Mouse (Mus musculus) hindbrain, embryonic 13.5 days (tissue): ENCODE measurements around the gene Gab2. TPM values are rescaled to one million over a fixed set of nuclear protein-coding genes. Genes with fewer than 3 reads are reported as not detected.
A peak's percentile ranks its signal among the peaks of the same experiment; 100 is the strongest.

ENCODE experiments used
- ATAC-seq: fragments of 200-750 bp; cut with Nextera tagmentation; 2 replicates; pipeline ENCODE4 v1.8.0; 2017; ENCODE audit warnings: moderate TSS enrichment; ENCODE audit not compliant: low FRiP score
- H3K27ac ChIP-seq: fragments of 300-500 bp; sonication (generic); 2 replicates; pipeline ENCODE4 v1.5.1; 2015; ENCODE audit warnings: inconsistent platforms, mild to moderate bottlenecking, moderate library complexity
- H3K27me3 ChIP-seq: fragments of 300-500 bp; sonication (generic); 2 replicates; pipeline ENCODE4 v1.6.1; 2015; ENCODE audit warnings: mild to moderate bottlenecking, inconsistent platforms
- H3K36me3 ChIP-seq: fragments of 300-500 bp; sonication (generic); 2 replicates; pipeline ENCODE4 v1.6.1; 2015; ENCODE audit warnings: mild to moderate bottlenecking, inconsistent platforms
- H3K4me1 ChIP-seq: fragments of 300-500 bp; sonication (generic); replicated peaks from 2 replicates; pipeline ENCODE4 v1.6.1; 2015; ENCODE audit warnings: inconsistent platforms
- H3K4me2 ChIP-seq: fragments of 300-500 bp; sonication (generic); 2 replicates; pipeline ENCODE4 v1.6.1; 2015; ENCODE audit warnings: inconsistent platforms, mild to moderate bottlenecking, moderate library complexity
- H3K4me3 ChIP-seq: fragments of 300-500 bp; sonication (generic); 2 replicates; pipeline ENCODE4 v1.5.1; 2015; ENCODE audit warnings: mild to moderate bottlenecking, inconsistent platforms
- H3K9ac ChIP-seq: fragments of 300-500 bp; sonication (generic); 2 replicates; pipeline ENCODE4 v1.6.1; 2015; ENCODE audit warnings: mild to moderate bottlenecking, inconsistent platforms
- H3K9me3 ChIP-seq: fragments of 300-500 bp; sonication (generic); 2 replicates; pipeline ENCODE4 v1.6.1; 2016; ENCODE audit warnings: inconsistent platforms
- WGBS: fragments of 180-500 bp; shearing (Covaris S2); methylation state at CpG from one replicate; pipeline ENCODE4 v1.1.7; 2015; 5-methylcytosine and 5-hydroxymethylcytosine counted together
- polyA plus RNA-seq: library from polyadenylated mRNA; unstranded; fragments of >200 nt; fragmentation: Nextera tagmentation; extraction: Ambion mirVana; gene quantifications from 2 replicates; pipeline ENCODE4 v1.2.1, GENCODE M21; 2015

Gene Gab2
- 15.9 and 16.9 TPM in 2 replicates for polyA plus RNA-seq

- Histone ChIP-seq H3K4me1 (peaks cover 15% of the 10 kb centered on the region), H3K27me3 (no peaks in the 10 kb centered on the region), H3K4me2 (peak within 1 kb of the TSS; percentile 72), H3K4me3 (peak within 1 kb of the TSS; percentile 94), H3K9me3 (no peaks in the 10 kb centered on the region), H3K27ac (peak within 1 kb of the TSS; percentile 91), H3K9ac (peak within 1 kb of the TSS; percentile 95), H3K36me3 (no peaks in the 10 kb centered on the region)
- ATAC-seq, result peak; percentile 83
- WGBS, result 0% methylated on average over 59 of the region's 83 CpGs
Measured at GRCm38 (mm10) chr7:97081242-97081958, at the start of gene Gab2. TSS of gene Gab2 (plus strand) at chr7:97081586.

- Histone ChIP-seq H3K36me3 (no peaks in the 10 kb centered on the region), H3K4me3 (no peak overlapping the region), H3K9ac (no peak overlapping the region), H3K27ac (no peak overlapping the region), H3K27me3 (no peaks in the 10 kb centered on the region), H3K4me1 (no peaks in the 10 kb centered on the region), H3K4me2 (no peak overlapping the region), H3K9me3 (no peaks in the 10 kb centered on the region)
- 75% methylated on average over 2 of the region's 2 CpGs for WGBS
- ATAC-seq, result no peak
Measured at GRCm38 (mm10) chr7:97032412-97032811, 49.0 kb upstream of the Gab2 start.

- H3K9me3 ChIP-seq, result no peaks in the 10 kb centered on the region
Measured at GRCm38 (mm10) chr7:97039641-97040040, 41.7 kb upstream of the Gab2 start.

GRCm38 (mm10) chr7:97041868-97042449 is 39.4 kb upstream of the Gab2 start:
- no peak for ATAC-seq
- H3K4me2 ChIP-seq, result no peak overlapping the region
- H3K4me1 ChIP-seq, result no peaks in the 10 kb centered on the region
- H3K9ac ChIP-seq, result no peak overlapping the region
- H3K36me3 ChIP-seq, result peaks cover 9% of the 10 kb centered on the region; the same call in 1 of the 2 replicates
- no peaks in the 10 kb centered on the region for H3K27me3 ChIP-seq
- H3K27ac ChIP-seq, result no peak overlapping the region
- no peaks in the 10 kb centered on the region for H3K9me3 ChIP-seq
- no peak overlapping the region for H3K4me3 ChIP-seq
- WGBS, result 92% methylated on average over 6 of the region's 6 CpGs

More at GRCm38 (mm10) chr7:97039641-97040040, 41.7 kb upstream of the Gab2 start:
- Histone ChIP-seq H3K4me3 (no peak overlapping the region), H3K36me3 (0 out of 2 replicates have a peak, but pooled peaks cover 6% of the 10 kb centered on the region), H3K27me3 (no peaks in the 10 kb centered on the region), H3K4me1 (no peaks in the 10 kb centered on the region), H3K4me2 (no peak overlapping the region), H3K27ac (no peak overlapping the region), H3K9ac (no peak overlapping the region)
- ATAC-seq, result no peak
- WGBS, result 71% methylated on average over 4 of the region's 4 CpGs

GRCm38 (mm10) chr7:97042981-97043380 is 38.4 kb upstream of the Gab2 start:
- H3K4me2 ChIP-seq, result no peak overlapping the region
- no peak overlapping the region for H3K4me3 ChIP-seq
- ATAC-seq, result no peak
- 90% methylated on average over 1 of the region's 1 CpGs for WGBS
- no peaks in the 10 kb centered on the region for H3K4me1 ChIP-seq
- H3K36me3 ChIP-seq, result peaks cover 12% of the 10 kb centered on the region; the same call in 1 of the 2 replicates
- H3K27ac ChIP-seq, result no peak overlapping the region
- no peaks in the 10 kb centered on the region for H3K27me3 ChIP-seq
- no peak overlapping the region for H3K9ac ChIP-seq
- no peaks in the 10 kb centered on the region for H3K9me3 ChIP-seq

GRCm38 (mm10) chr7:97060966-97061365 is 20.4 kb upstream of the Gab2 start:
- H3K9me3 ChIP-seq, result no peaks in the 10 kb centered on the region
- WGBS, result 95% methylated on average over 2 of the region's 2 CpGs

GRCm38 (mm10) chr7:97071512-97071911 is 9.9 kb upstream of the Gab2 start:
- WGBS, result 90% methylated on average over 3 of the region's 3 CpGs
- ATAC-seq, result no peak
- Histone ChIP-seq H3K4me2 (no peak overlapping the region), H3K36me3 (no peaks in the 10 kb centered on the region), H3K27me3 (no peaks in the 10 kb centered on the region), H3K4me1 (no peaks in the 10 kb centered on the region), H3K9ac (no peak overlapping the region), H3K4me3 (no peak overlapping the region), H3K27ac (no peak overlapping the region), H3K9me3 (no peaks in the 10 kb centered on the region)

More at GRCm38 (mm10) chr7:97060966-97061365, 20.4 kb upstream of the Gab2 start:
- H3K27ac ChIP-seq, result no peak overlapping the region
- H3K4me1 ChIP-seq, result no peaks in the 10 kb centered on the region
- H3K4me3 ChIP-seq, result no peak overlapping the region
- no peak overlapping the region for H3K9ac ChIP-seq
- no peaks in the 10 kb centered on the region for H3K27me3 ChIP-seq
- H3K4me2 ChIP-seq, result no peak overlapping the region
- ATAC-seq, result no peak
- peaks cover 13% of the 10 kb centered on the region for H3K36me3 ChIP-seq

GRCm38 (mm10) chr7:97072061-97072460 is 9.3 kb upstream of the Gab2 start:
- Histone ChIP-seq H3K27me3 (no peaks in the 10 kb centered on the region), H3K4me3 (no peak overlapping the region), H3K27ac (no peak overlapping the region), H3K4me2 (no peak overlapping the region), H3K9me3 (no peaks in the 10 kb centered on the region), H3K9ac (no peak overlapping the region), H3K36me3 (no peaks in the 10 kb centered on the region), H3K4me1 (no peaks in the 10 kb centered on the region)
- no peak for ATAC-seq
- WGBS, result 90% methylated on average over 5 of the region's 5 CpGs

- no peak for ATAC-seq
- no peaks in the 10 kb centered on the region for H3K4me1 ChIP-seq
- H3K9me3 ChIP-seq, result no peaks in the 10 kb centered on the region
- no peaks in the 10 kb centered on the region for H3K27me3 ChIP-seq
- H3K4me2 ChIP-seq, result no peak overlapping the region
- H3K36me3 ChIP-seq, result no peaks in the 10 kb centered on the region
- H3K9ac ChIP-seq, result no peak overlapping the region
- WGBS, result 53% methylated on average over 1 of the region's 1 CpGs
- no peak overlapping the region for H3K27ac ChIP-seq
- H3K4me3 ChIP-seq, result no peak overlapping the region
Measured at GRCm38 (mm10) chr7:97074974-97075373, 6.4 kb upstream of the Gab2 start.

GRCm38 (mm10) chr7:97076977-97077376 is 4.4 kb upstream of the Gab2 start:
- Histone ChIP-seq H3K4me3 (no peak overlapping the region), H3K9me3 (no peaks in the 10 kb centered on the region), H3K4me2 (no peak overlapping the region), H3K36me3 (no peaks in the 10 kb centered on the region), H3K4me1 (no peaks in the 10 kb centered on the region), H3K9ac (no peak overlapping the region), H3K27me3 (no peaks in the 10 kb centered on the region), H3K27ac (no peak overlapping the region)
- ATAC-seq, result no peak

- Histone ChIP-seq H3K4me3 (no peak overlapping the region), H3K9ac (no peak overlapping the region), H3K4me2 (no peak overlapping the region), H3K36me3 (no peaks in the 10 kb centered on the region), H3K9me3 (no peaks in the 10 kb centered on the region), H3K27ac (no peak overlapping the region; the same call in 1 of the 2 replicates), H3K4me1 (peaks cover 13% of the 10 kb centered on the region), H3K27me3 (no peaks in the 10 kb centered on the region)
- ATAC-seq, result no peak
- 43% methylated on average over 4 of the region's 4 CpGs for WGBS
Measured at GRCm38 (mm10) chr7:97078685-97079084, 2.7 kb upstream of the Gab2 start.

- Histone ChIP-seq H3K27ac (no peak overlapping the region; the same call in 1 of the 2 replicates), H3K36me3 (no peaks in the 10 kb centered on the region), H3K9me3 (no peaks in the 10 kb centered on the region), H3K27me3 (no peaks in the 10 kb centered on the region), H3K4me1 (peaks cover 15% of the 10 kb centered on the region), H3K4me2 (no peak overlapping the region), H3K9ac (no peak overlapping the region), H3K4me3 (no peak overlapping the region)
- no peak for ATAC-seq
- WGBS, result 14% methylated on average over 6 of the region's 6 CpGs
Measured at GRCm38 (mm10) chr7:97079145-97079544, 2.2 kb upstream of the Gab2 start.
